ENCODE assay signal across 11 mouse cellular contexts in genomic region chr12:25163541-25163940, GRCm38 (mm10).
DNase-seq lines count a peak whose midpoint lies in the region.
"Had no signal": no experiment of that assay in that cellular context is flagged by ENCODE, and none has a peak within 500 bp of the region (broad histone marks: within the 10 kb centered on the region; RNA-seq: fewer than 3 reads in every experiment).

No protein-coding gene starts in this region.

- DNase-seq in 3T3-L1 (ENCODE audit: low read depth, low spot score), result peak; percentile 12
- peak; percentile 53 for DNase-seq in Muller cell, postnatal 12 days (ENCODE audit: inconsistent ontology term)
- no peak for DNase-seq in embryonic facial prominence, embryonic 10.5 days (ENCODE audit: low spot score)
- peak; percentile 56 for DNase-seq in kidney, postnatal 10 days
- DNase-seq in right cerebral cortex, postnatal 14 days, result no peak
- no peak for DNase-seq in layer of hippocampus, postnatal 10 days (ENCODE audit: low spot score in 2 of 2)
- no peak for DNase-seq in frontal cortex, postnatal 10 days (ENCODE audit: low spot score in 2 of 2)
- DNase-seq: cerebellum, adult 9-10 months had no signal

- peak overlapping the region; percentile 51 for H3K27ac ChIP-seq in embryonic facial prominence, embryonic 10.5 days (replicated peaks)
- H3K27ac ChIP-seq: forebrain, embryonic 12.5 days; limb, embryonic 12.5 days had no signal

- no peaks in the 10 kb centered on the region for H3K36me3 ChIP-seq in embryonic facial prominence, embryonic 10.5 days (replicated peaks)
- H3K36me3 ChIP-seq: forebrain, embryonic 12.5 days; limb, embryonic 12.5 days had no signal

- H3K27me3 ChIP-seq in embryonic facial prominence, embryonic 10.5 days (replicated peaks; ENCODE audit: low read depth, poor library complexity, severe bottlenecking), result 0 out of 2 replicates have a peak, but pooled peaks cover 5% of the 10 kb centered on the region
- H3K27me3 ChIP-seq: forebrain, embryonic 12.5 days; limb, embryonic 12.5 days; Patski had no signal

- H3K4me3 ChIP-seq in embryonic facial prominence, embryonic 10.5 days, result no peak overlapping the region
- H3K4me3 ChIP-seq: forebrain, embryonic 12.5 days; limb, embryonic 12.5 days had no signal

- 19% methylated on average over 6 of the region's 6 CpGs for WGBS in embryonic facial prominence, embryonic 10.5 days

- no peaks in the 10 kb centered on the region for H3K9me3 ChIP-seq in embryonic facial prominence, embryonic 10.5 days
- H3K9me3 ChIP-seq: forebrain, embryonic 12.5 days; limb, embryonic 12.5 days had no signal

- H3K4me1 ChIP-seq in embryonic facial prominence, embryonic 10.5 days, result peaks cover 48% of the 10 kb centered on the region

Comparison
In these comparisons a context has a peak if more than half of its experiments do, and no peak if none do; other contexts are left out.
1. DNase-seq: peak in 3T3-L1 (single experiment), Muller cell, postnatal 12 days (single experiment) and kidney, postnatal 10 days (single experiment); none in embryonic facial prominence, embryonic 10.5 days (single experiment), right cerebral cortex, postnatal 14 days (single experiment), layer of hippocampus, postnatal 10 days (0 of 2) and frontal cortex, postnatal 10 days (0 of 2).